Mouse (Mus musculus): ENCODE measurements around the gene Soat2.

DNA sequence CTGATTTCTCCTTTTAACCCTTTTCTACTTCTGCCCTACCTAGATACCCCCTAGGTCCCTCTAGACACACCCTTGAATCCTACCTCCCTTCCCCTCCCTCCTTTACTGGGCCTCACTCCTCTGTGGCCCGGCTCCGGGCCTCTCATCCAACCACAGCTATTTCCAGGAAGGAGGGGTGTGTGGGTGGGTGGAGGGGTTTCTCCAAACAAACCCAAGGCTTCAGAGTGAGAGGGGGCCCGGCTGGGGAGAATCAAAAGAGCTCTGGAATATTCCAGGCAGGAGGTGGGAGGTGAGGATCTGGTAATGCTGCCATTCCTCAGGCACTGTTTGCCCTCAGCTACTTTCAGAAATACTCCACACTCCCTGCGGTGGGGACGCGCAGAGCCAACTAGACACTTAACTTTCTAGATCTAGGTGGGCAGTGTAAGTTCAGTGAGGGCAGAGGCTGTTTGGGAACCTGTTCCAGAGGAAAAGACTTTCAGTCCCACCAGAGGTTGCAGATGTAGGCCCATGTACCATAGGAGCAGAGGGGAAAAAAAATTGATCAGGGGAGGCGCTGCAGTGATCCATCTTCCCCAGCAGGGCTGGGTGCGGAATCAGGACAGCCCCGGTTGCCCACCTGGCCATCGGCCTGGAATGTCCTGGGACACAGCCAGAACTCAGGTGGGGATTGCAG is 49.2 kb upstream of the Soat2 start:
- TF ChIP-seq EP300 (optimal IDR thresholded peaks at IDR 0.05): no peak
- peak; percentile 36 for TF ChIP-seq CTCF (IDR thresholded peaks at IDR 0.05; ENCODE audit: low read depth)

Data from stomach, postnatal 0 days (tissue).